Comparison of ENCODE assay signal across 9 mouse cellular contexts in the genomic region with DNA sequence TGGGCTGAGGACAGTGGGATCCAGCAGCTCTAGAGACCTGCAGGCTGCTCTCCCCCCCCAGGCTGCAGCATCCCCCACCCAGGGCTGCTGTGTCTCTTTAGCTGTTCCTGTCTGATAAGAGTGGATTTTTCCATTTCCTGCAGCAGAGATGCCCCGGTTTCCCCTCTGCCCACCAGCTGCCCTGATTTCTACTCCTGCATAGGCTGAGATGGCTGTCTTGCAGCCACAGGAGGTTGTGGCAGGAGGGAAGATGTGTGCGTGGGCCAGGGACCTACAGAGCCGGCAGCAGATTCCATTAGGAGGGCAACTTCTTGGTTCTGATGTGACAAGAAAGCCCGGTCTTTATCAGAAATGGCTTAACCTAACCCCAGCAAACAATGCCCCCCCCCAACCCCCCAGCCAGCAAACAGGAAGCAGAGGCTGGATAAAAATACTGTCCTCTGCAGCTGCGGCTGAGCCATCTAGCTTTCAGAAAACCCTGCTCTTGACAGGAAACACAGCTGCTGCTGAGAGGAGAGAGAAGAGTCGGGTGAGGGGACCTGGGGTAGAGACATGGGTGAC. TPM values are rescaled to one million over a fixed set of nuclear protein-coding genes. Genes with fewer than 3 reads are reported as not detected.
A peak's percentile ranks its signal among the peaks of the same experiment; 100 is the strongest.
DNase-seq lines count a peak whose midpoint lies in the region; ATAC-seq and TF ChIP-seq lines count a peak whose summit lies in the region.
"Had no signal": no experiment of that assay in that cellular context is flagged by ENCODE, and none has a peak within 500 bp of the region (broad histone marks: within the 10 kb centered on the region; RNA-seq: fewer than 3 reads in every experiment).

No protein-coding gene starts in this region.

- H3K4me2 ChIP-seq in heart, embryonic 14.5 days (ENCODE audit: low read length) = 0 out of 2 replicates have a peak overlapping the region, but pooled peaks have one; percentile 19
- H3K4me2 ChIP-seq in stomach, embryonic 15.5 days = no peak overlapping the region
- H3K4me2 ChIP-seq in stomach, postnatal 0 days (replicated peaks; ENCODE audit: low read depth) = no peak overlapping the region
- H3K4me2 ChIP-seq in liver, embryonic 15.5 days = no peak overlapping the region
- H3K4me2 ChIP-seq: neural tube, embryonic 12.5 days had no signal

- peak overlapping the region; percentile 67 to 75 for H3K27ac ChIP-seq in heart, embryonic 14.5 days (replicated peaks in 1 of 2; ENCODE audit: control insufficient read depth in 1 of 2, insufficient read depth in 1 of 2, low read depth in 2 of 2, low read length in 2 of 2)
- H3K27ac ChIP-seq in stomach, embryonic 15.5 days = 0 out of 2 replicates have a peak overlapping the region, but pooled peaks have one; percentile 11
- H3K27ac ChIP-seq in stomach, postnatal 0 days (replicated peaks) = no peak overlapping the region
- 0 out of 2 replicates have a peak overlapping the region, but pooled peaks have one; percentile 19 for H3K27ac ChIP-seq in liver, embryonic 15.5 days (replicated peaks)
- H3K27ac ChIP-seq: neural tube, embryonic 12.5 days had no signal

- H3K27me3 ChIP-seq in heart, embryonic 14.5 days (ENCODE audit: control insufficient read depth, insufficient read depth, low read length) = no peaks in the 10 kb centered on the region
- no peaks in the 10 kb centered on the region for H3K27me3 ChIP-seq in stomach, embryonic 15.5 days (replicated peaks)
- no peaks in the 10 kb centered on the region for H3K27me3 ChIP-seq in stomach, postnatal 0 days (ENCODE audit: control insufficient read depth, insufficient read depth, low read length)
- H3K27me3 ChIP-seq in liver, embryonic 15.5 days = peaks cover 9% of the 10 kb centered on the region; the same call in 1 of the 2 replicates
- H3K27me3 ChIP-seq: neural tube, embryonic 12.5 days had no signal

- peak; percentile 53; the same call in 1 of the 2 replicates for ATAC-seq in heart, embryonic 14.5 days (ENCODE audit: insufficient number of reproducible peaks, insufficient read depth, low FRiP score, low read depth)
- no peak for ATAC-seq in stomach, embryonic 15.5 days (ENCODE audit: insufficient read depth, low FRiP score, low read depth)
- ATAC-seq in stomach, postnatal 0 days (ENCODE audit: low FRiP score, low TSS enrichment) = no peak
- ATAC-seq in liver, embryonic 15.5 days (ENCODE audit: insufficient read depth) = no peak

- 6% methylated on average over 6 of the region's 6 CpGs for WGBS in heart, embryonic 14.5 days
- 19% methylated on average over 6 of the region's 6 CpGs for WGBS in stomach, embryonic 15.5 days
- 19% methylated on average over 6 of the region's 6 CpGs for WGBS in stomach, postnatal 0 days
- 5% methylated on average over 6 of the region's 6 CpGs for WGBS in liver, embryonic 15.5 days (ENCODE audit: insufficient replicate concordance)

- H3K36me3 ChIP-seq in heart, embryonic 14.5 days (ENCODE audit: control insufficient read depth, insufficient read depth, low read length) = no peaks in the 10 kb centered on the region
- no peaks in the 10 kb centered on the region for H3K36me3 ChIP-seq in stomach, embryonic 15.5 days
- no peaks in the 10 kb centered on the region for H3K36me3 ChIP-seq in stomach, postnatal 0 days (ENCODE audit: control insufficient read depth, insufficient read depth, low read length)
- no peaks in the 10 kb centered on the region for H3K36me3 ChIP-seq in liver, embryonic 15.5 days (replicated peaks)
- H3K36me3 ChIP-seq: neural tube, embryonic 12.5 days had no signal

- intact Hi-C loops in heart, postnatal 25 days (cut with DNase I) = no loop called here

- no peak for DNase-seq in heart, postnatal 25 days (ENCODE audit: low spot score)
- DNase-seq in stomach, postnatal 0 days (ENCODE audit: low spot score) = no peak
- peak; percentile 73 for DNase-seq in thymus, postnatal 4 days
- DNase-seq in yolk sac, embryonic 10.5 days (ENCODE audit: low spot score) = no peak
- no peak for DNase-seq in cerebellum, adult 11-12 months

- no peak for TF ChIP-seq CTCF in stomach, postnatal 0 days (IDR thresholded peaks at IDR 0.05; ENCODE audit: low read depth)

- H3K9ac ChIP-seq in heart, embryonic 14.5 days (ENCODE audit: low read length) = no peak overlapping the region
- no peak overlapping the region for H3K9ac ChIP-seq in stomach, embryonic 15.5 days
- H3K9ac ChIP-seq in stomach, postnatal 0 days (ENCODE audit: low read length) = no peak overlapping the region
- no peak overlapping the region for H3K9ac ChIP-seq in liver, embryonic 15.5 days
- H3K9ac ChIP-seq: neural tube, embryonic 12.5 days had no signal

- TF ChIP-seq EP300 in stomach, postnatal 0 days (optimal IDR thresholded peaks at IDR 0.05) = no peak

- H3K4me1 ChIP-seq in heart, embryonic 14.5 days (ENCODE audit: control insufficient read depth in 2 of 2, insufficient read depth in 2 of 2, low read length in 2 of 2) = peaks cover 14 to 21% of the 10 kb centered on the region in 2 experiments
- H3K4me1 ChIP-seq in stomach, embryonic 15.5 days = no peaks in the 10 kb centered on the region
- no peaks in the 10 kb centered on the region for H3K4me1 ChIP-seq in stomach, postnatal 0 days (replicated peaks; ENCODE audit: control insufficient read depth, insufficient read depth)
- H3K4me1 ChIP-seq in liver, embryonic 15.5 days (replicated peaks) = no peaks in the 10 kb centered on the region; the same call in 1 of the 2 replicates

- H3K4me3 ChIP-seq in heart, embryonic 14.5 days (ENCODE audit: control insufficient read depth in 1 of 2, insufficient read depth in 1 of 2, low read depth in 1 of 2, low read length in 2 of 2) = no peak overlapping the region
- no peak overlapping the region for H3K4me3 ChIP-seq in stomach, embryonic 15.5 days (replicated peaks)
- H3K4me3 ChIP-seq in stomach, postnatal 0 days (ENCODE audit: low read depth, low read length) = no peak overlapping the region
- no peak overlapping the region for H3K4me3 ChIP-seq in liver, embryonic 15.5 days (replicated peaks)
- H3K4me3 ChIP-seq: neural tube, embryonic 12.5 days had no signal

- H3K9me3 ChIP-seq in heart, embryonic 14.5 days (ENCODE audit: control insufficient read depth, low read length) = no peaks in the 10 kb centered on the region
- no peaks in the 10 kb centered on the region for H3K9me3 ChIP-seq in stomach, embryonic 15.5 days
- H3K9me3 ChIP-seq in stomach, postnatal 0 days (ENCODE audit: control insufficient read depth, low read length) = no peaks in the 10 kb centered on the region
- H3K9me3 ChIP-seq in liver, embryonic 15.5 days (replicated peaks) = no peaks in the 10 kb centered on the region
- H3K9me3 ChIP-seq: neural tube, embryonic 12.5 days had no signal

RNA-seq across cellular contexts. Expression of a gene that starts 44.8 kb away (rescaled TPM):
- 56.2 and 58.5 TPM in 2 replicates for polyA plus RNA-seq in heart, embryonic 14.5 days (2014; fragmentation: Nextera tagmentation; extraction: Ambion mirVana)
- total RNA-seq in heart, postnatal 25 days (2021) = 1 to 10 TPM in 1 of 2 experiments, under 1 TPM in 1; 0.75 to 1.1 TPM
- polyA plus RNA-seq in stomach, embryonic 15.5 days (2015; fragmentation: Nextera tagmentation; extraction: Ambion mirVana) = 45.2 and 47.0 TPM in 2 replicates
- 61.1 and 61.3 TPM in 2 replicates for polyA plus RNA-seq in stomach, postnatal 0 days (2015; fragmentation: Nextera tagmentation; extraction: Ambion mirVana)
- 15.7 and 17.5 TPM in 2 replicates for polyA plus RNA-seq in liver, embryonic 15.5 days (2015; fragmentation: Nextera tagmentation; extraction: Ambion mirVana)

RNA-seq across cellular contexts. Expression of a gene that starts 57.9 kb away (rescaled TPM):
- polyA plus RNA-seq in heart, embryonic 14.5 days (2014; fragmentation: Nextera tagmentation; extraction: Ambion mirVana) = 4.7 and 6.0 TPM in 2 replicates
- 10 to 100 TPM; 15.0 to 15.3 TPM for total RNA-seq in heart, postnatal 25 days (2021)
- polyA plus RNA-seq in stomach, embryonic 15.5 days (2015; fragmentation: Nextera tagmentation; extraction: Ambion mirVana) = 3.8 and 4.2 TPM in 2 replicates
- 2.0 and 2.1 TPM in 2 replicates for polyA plus RNA-seq in stomach, postnatal 0 days (2015; fragmentation: Nextera tagmentation; extraction: Ambion mirVana)
- 1.2 and 1.6 TPM in 2 replicates for polyA plus RNA-seq in liver, embryonic 15.5 days (2015; fragmentation: Nextera tagmentation; extraction: Ambion mirVana)
